Mouse (Mus musculus): ENCODE measurements around the gene Mthfd1. TPM values are rescaled to one million over a fixed set of nuclear protein-coding genes. Genes with fewer than 3 reads are reported as not detected.

Gene Mthfd1
- polyA plus RNA-seq, 1 experiment from 2014 or later: 76.6 TPM

DNA sequence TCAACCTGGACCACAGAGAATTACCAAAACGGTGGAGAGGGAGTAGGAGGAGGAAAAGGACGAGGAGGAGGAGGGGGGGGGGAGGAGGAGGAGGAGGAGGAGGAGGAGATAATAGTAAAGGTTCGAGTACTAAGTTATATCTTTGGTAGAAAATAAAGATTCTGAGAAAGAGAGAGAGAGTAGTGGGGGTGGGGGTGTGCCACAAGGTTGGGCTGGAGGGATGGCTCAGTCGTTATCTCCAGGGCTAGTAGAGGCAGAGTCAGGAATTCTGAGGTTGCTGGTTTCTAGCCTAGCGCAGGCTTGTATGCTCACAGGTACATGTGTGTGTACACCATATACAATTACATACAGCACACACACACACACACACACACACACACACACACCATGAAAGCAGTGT lies 13.3 kb upstream of the Mthfd1 start:
- Histone ChIP-seq H3K9me3 (no peaks in the 10 kb centered on the region), H3K4me2 (replicated peaks) (no peak overlapping the region), H3K27me3 (no peaks in the 10 kb centered on the region), H3K9ac (no peak overlapping the region), H3K4me3 (no peak overlapping the region), H3K36me3 (no peaks in the 10 kb centered on the region), H3K4me1 (no peaks in the 10 kb centered on the region), H3K27ac (no peak overlapping the region)
- no peak for ATAC-seq (ENCODE audit: insufficient number of reproducible peaks, insufficient read depth, low FRiP score, low TSS enrichment)
- 62% methylated on average over 5 of the region's 5 CpGs for WGBS

DNA sequence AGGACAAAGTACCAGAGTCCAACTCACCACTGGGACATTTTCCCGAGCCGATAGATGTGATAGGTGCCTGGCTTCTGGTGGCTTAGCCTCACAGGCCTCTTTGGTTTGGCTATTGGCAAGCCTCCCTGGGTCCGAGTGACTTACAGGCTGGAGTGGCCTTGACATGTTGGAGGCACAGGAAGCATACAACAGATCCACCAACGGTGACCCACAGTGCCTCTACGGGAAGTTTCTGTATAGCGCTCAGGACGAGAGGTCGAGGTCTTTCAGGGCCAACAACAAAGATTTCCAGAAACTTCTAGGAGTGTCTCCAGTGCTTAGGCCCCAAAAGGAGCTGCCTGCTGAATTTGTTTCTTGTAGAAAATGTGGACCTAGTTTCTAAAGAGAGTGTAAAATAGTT lies 10.1 kb upstream of the Mthfd1 start:
- WGBS: 82% methylated on average over 8 of the region's 8 CpGs
- H3K4me3 ChIP-seq: no peak overlapping the region

DNA sequence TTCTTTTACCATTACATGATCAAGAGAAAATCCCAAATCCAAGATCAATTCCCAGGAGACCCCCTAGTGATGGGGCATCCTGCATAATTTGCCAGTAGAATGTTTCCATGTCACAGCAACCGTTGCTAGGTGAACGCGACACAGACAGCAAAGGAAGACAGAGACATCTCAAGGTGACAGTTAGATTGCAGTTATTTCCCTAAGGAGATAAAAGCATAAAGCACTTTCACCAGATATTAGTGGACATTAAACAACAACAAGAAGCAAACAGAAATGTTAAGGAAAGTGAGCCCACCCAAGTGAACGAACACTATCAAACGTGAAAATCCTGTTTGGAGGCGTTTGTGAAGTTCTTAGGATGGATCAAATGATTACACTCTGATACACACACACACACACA lies 8.5 kb upstream of the Mthfd1 start, which contains the start of gene Tex21:
Gene Tex21, minus strand, starts transcription at position 101 of the 400 bp plus-strand sequence.
- Histone ChIP-seq H3K9ac (no peak within 1 kb of the TSS), H3K4me2 (replicated peaks) (no peak within 1 kb of the TSS), H3K27ac (no peak within 1 kb of the TSS), H3K36me3 (no peaks in the 10 kb centered on the region), H3K9me3 (no peaks in the 10 kb centered on the region), H3K4me1 (no peaks in the 10 kb centered on the region), H3K4me3 (no peak within 1 kb of the TSS), H3K27me3 (no peaks in the 10 kb centered on the region)
- ATAC-seq (ENCODE audit: insufficient number of reproducible peaks, insufficient read depth, low FRiP score, low TSS enrichment): no peak
- 82% methylated on average over 6 of the region's 6 CpGs for WGBS

More for the DNA sequence above, 10.1 kb upstream of the Mthfd1 start:
- no peak for ATAC-seq (ENCODE audit: insufficient number of reproducible peaks, insufficient read depth, low FRiP score, low TSS enrichment)
- H3K4me1 ChIP-seq: no peaks in the 10 kb centered on the region
- no peaks in the 10 kb centered on the region for H3K36me3 ChIP-seq
- no peak overlapping the region for H3K9ac ChIP-seq
- H3K27ac ChIP-seq: no peak overlapping the region
- no peak overlapping the region for H3K4me2 ChIP-seq (replicated peaks)
- H3K27me3 ChIP-seq: no peaks in the 10 kb centered on the region
- no peaks in the 10 kb centered on the region for H3K9me3 ChIP-seq

DNA sequence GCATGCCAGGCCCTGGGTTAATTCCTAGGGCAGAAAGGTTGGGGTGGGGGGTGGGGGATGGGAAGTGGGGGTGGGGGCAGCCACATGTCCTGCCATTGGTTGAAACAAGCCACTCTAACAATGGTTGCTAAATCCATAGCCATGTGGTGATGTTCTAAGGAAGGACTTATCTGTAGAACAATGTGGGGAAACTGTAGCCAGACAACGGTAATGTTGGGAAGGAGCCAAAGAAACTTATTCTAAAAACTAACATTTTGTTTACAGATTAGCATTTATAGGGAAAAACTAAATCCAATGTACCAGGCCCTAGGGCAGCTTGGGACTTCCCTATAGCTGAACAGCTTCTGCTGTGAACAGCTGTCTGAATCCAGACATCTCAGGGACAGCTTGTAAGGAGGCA lies 2.0 kb upstream of the Mthfd1 start:
- H3K4me2 ChIP-seq (replicated peaks): no peak overlapping the region
- H3K36me3 ChIP-seq: no peaks in the 10 kb centered on the region
- 87% methylated on average over 1 of the region's 1 CpGs for WGBS
- no peak overlapping the region for H3K27ac ChIP-seq
- H3K9ac ChIP-seq: no peak overlapping the region
- no peak overlapping the region for H3K4me3 ChIP-seq
- no peaks in the 10 kb centered on the region for H3K27me3 ChIP-seq
- ATAC-seq (ENCODE audit: insufficient number of reproducible peaks, insufficient read depth, low FRiP score, low TSS enrichment): no peak
- peaks cover 6% of the 10 kb centered on the region; the same call in 1 of the 2 replicates for H3K4me1 ChIP-seq
- no peaks in the 10 kb centered on the region for H3K9me3 ChIP-seq

DNA sequence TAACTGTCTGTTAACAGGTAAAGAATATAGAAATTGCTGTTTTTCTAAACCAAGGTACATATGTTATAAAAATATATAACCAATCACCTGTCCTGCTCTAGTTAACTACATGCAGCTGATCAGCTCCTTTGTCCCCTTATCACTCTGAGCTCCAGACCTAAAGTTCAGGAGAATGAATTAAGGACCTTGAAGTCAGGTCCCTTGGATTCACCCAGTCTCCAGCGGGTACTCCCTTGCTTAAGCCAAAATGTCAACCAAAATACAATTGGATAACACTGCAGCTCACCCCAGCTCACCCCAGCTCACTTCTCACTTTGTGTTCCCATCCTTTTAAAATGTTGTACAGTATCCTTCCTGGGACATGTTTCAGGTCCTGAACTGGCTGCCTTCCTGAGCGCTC lies 1.5 kb upstream of the Mthfd1 start:
- Histone ChIP-seq H3K27ac (no peak overlapping the region), H3K27me3 (no peaks in the 10 kb centered on the region), H3K4me2 (replicated peaks) (no peak overlapping the region), H3K4me3 (no peak overlapping the region), H3K9me3 (no peaks in the 10 kb centered on the region), H3K36me3 (no peaks in the 10 kb centered on the region), H3K4me1 (peaks cover 6% of the 10 kb centered on the region; the same call in 1 of the 2 replicates), H3K9ac (no peak overlapping the region)
- ATAC-seq (ENCODE audit: insufficient number of reproducible peaks, insufficient read depth, low FRiP score, low TSS enrichment): no peak
- WGBS: 85% methylated on average over 2 of the region's 2 CpGs

DNA sequence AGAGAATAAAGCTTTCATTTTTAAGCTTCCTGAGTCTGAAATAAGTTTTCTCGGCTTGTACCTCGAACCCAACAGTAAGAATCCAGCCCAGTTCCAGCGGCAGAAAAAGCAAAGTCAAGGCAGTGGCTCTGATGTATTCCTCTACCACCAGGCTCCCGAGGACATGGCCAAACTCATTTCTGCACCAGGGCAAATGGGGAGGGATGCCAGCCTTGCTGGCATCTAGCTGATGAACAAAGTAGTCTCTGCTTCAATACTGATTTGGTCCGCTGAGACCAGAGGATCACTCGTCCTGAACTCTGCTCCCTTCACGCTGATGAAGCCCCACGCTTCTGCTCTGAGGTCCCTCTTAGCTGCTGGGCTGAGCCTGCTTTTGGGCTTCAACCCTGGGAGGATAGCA lies 1.1 kb upstream of the Mthfd1 start:
- Histone ChIP-seq H3K27me3 (no peaks in the 10 kb centered on the region), H3K9ac (no peak overlapping the region), H3K4me2 (replicated peaks) (no peak overlapping the region), H3K36me3 (no peaks in the 10 kb centered on the region), H3K27ac (no peak overlapping the region), H3K4me1 (peaks cover 6% of the 10 kb centered on the region; the same call in 1 of the 2 replicates), H3K9me3 (no peaks in the 10 kb centered on the region), H3K4me3 (no peak overlapping the region)
- 81% methylated on average over 8 of the region's 8 CpGs for WGBS
- ATAC-seq (ENCODE audit: insufficient number of reproducible peaks, insufficient read depth, low FRiP score, low TSS enrichment): no peak

GRCm38 (mm10) chr12:76255499-76255875 lies 389 bp downstream of the Mthfd1 start:
- H3K27ac ChIP-seq: peak overlapping the region; percentile 55
- H3K9me3 ChIP-seq: no peaks in the 10 kb centered on the region
- ATAC-seq (ENCODE audit: insufficient number of reproducible peaks, insufficient read depth, low FRiP score, low TSS enrichment): peak; percentile 24
- no peaks in the 10 kb centered on the region for H3K27me3 ChIP-seq
- WGBS: under 1% methylated on average over 11 of the region's 11 CpGs
- H3K4me1 ChIP-seq: peaks cover 6% of the 10 kb centered on the region; the same call in 1 of the 2 replicates
- H3K4me3 ChIP-seq: peak overlapping the region; percentile 49
- peak overlapping the region; percentile 83 for H3K4me2 ChIP-seq (replicated peaks)
- H3K36me3 ChIP-seq: no peaks in the 10 kb centered on the region
- peak overlapping the region; percentile 67 for H3K9ac ChIP-seq

DNA sequence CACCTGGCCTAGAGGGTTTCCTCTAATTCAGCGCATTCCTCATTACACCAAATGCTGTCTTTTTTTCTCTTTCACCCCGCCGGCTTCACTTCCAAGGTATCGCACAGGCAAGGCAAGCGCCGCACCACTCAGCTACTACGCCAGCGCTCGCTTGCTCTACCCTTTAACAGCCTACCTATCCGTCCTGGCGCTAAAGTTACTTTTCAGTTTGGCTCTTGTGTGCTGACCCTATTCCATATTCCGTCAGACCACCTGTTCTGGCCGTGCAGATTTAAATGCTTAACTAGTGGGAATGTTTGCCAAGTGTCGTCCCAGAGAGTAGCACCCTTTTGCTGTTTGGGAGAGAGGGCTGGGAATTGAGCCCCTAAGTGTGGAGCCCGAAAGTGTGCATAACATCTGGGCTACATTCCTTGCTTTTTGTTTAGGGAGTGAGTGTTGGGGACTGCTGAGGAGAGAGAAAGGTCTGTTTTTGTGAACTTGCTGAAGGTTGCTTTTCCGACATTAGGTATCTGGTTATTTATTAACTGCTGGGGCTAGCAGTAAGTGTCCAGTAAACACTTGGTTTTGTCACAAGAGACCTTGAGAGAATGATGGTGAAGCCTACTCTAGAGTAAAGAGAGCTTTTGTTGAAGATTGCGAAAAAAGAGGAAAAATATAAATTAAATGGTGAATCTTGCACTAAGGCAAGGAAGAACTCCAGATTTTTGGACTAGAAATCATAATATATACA lies 1.2 kb downstream of the Mthfd1 start:
- Histone ChIP-seq H3K27me3 (no peaks in the 10 kb centered on the region), H3K4me1 (peaks cover 6% of the 10 kb centered on the region; the same call in 1 of the 2 replicates), H3K4me3 (peak overlapping the region; percentile 49), H3K4me2 (replicated peaks) (peak overlapping the region; percentile 83), H3K9me3 (no peaks in the 10 kb centered on the region), H3K27ac (no peak overlapping the region), H3K9ac (peak overlapping the region; percentile 67), H3K36me3 (no peaks in the 10 kb centered on the region)
- 6% methylated on average over 17 of the region's 17 CpGs for WGBS
- no peak for ATAC-seq (ENCODE audit: insufficient number of reproducible peaks, insufficient read depth, low FRiP score, low TSS enrichment)

DNA sequence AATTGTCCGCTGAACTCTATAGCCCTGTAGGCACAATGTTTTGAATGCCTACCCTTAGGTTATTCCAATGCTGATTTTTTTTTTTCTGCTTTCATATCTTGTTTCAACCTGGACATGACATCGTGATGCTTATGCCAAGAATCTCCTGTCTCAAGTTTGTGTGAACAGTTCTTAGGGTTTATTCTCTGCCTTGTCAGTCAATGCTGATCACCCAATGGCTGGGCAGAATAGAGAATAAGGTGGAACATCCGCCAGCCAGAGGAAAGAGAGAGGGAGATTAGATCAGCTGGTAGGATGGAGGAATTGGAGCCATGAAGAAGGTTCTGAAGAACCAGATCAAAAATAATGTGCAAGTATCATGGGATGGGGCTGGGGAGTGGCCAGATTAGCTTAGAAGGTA lies 5.6 kb downstream of the Mthfd1 start:
- no peak for ATAC-seq (ENCODE audit: insufficient number of reproducible peaks, insufficient read depth, low FRiP score, low TSS enrichment)
- no peaks in the 10 kb centered on the region for H3K36me3 ChIP-seq
- H3K27me3 ChIP-seq: no peaks in the 10 kb centered on the region
- no peak overlapping the region for H3K4me3 ChIP-seq
- no peaks in the 10 kb centered on the region for H3K9me3 ChIP-seq
- 82% methylated on average over 3 of the region's 3 CpGs for WGBS
- no peak overlapping the region for H3K4me2 ChIP-seq (replicated peaks)
- H3K9ac ChIP-seq: no peak overlapping the region
- no peak overlapping the region for H3K27ac ChIP-seq
- H3K4me1 ChIP-seq: peaks cover 6% of the 10 kb centered on the region; the same call in 1 of the 2 replicates

DNA sequence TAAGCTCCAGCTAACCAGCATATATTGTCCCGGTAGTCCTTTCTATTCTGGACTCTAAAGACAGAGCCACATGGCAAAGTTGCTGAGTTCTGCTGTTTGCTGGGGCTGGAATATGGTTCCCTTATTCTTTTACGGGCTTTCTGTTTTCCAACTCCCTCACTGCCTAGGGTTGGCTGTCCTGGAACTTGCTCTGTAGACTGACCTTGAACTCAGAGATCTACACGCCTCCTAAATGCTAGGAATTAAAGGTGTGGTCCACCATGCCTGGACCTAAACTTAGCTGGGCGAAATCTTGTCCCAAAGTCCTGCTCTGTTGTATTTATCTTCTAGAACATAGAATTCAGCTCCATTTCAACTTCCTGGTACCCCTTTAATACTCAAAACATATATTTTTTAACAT lies 6.5 kb downstream of the Mthfd1 start:
- Histone ChIP-seq H3K27me3 (no peaks in the 10 kb centered on the region), H3K4me3 (no peak overlapping the region), H3K36me3 (no peaks in the 10 kb centered on the region), H3K4me2 (replicated peaks) (no peak overlapping the region), H3K9me3 (no peaks in the 10 kb centered on the region), H3K9ac (no peak overlapping the region), H3K4me1 (no peaks in the 10 kb centered on the region; the same call in 1 of the 2 replicates), H3K27ac (no peak overlapping the region)
- WGBS: 93% methylated on average over 4 of the region's 4 CpGs
- no peak for ATAC-seq (ENCODE audit: insufficient number of reproducible peaks, insufficient read depth, low FRiP score, low TSS enrichment)

DNA sequence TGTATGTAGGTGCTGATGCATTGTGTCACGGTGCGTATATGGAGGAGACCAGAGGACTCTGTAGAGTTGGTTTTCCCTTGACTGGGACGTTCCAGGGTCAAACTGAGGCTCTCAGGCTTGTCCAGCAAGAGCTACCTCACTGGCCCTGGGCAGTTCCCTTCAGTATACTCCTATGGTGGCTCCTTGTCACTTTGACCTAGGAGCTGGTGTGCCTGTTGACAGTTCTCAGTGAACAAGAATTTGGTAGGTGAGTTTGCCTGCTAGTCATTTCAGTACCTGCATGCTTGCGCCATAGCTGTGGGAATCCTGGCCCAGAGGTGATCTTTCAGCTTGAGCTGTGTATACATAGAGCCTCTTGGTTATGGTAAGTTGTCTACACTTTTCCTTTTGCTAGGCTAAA lies 7.8 kb downstream of the Mthfd1 start:
- ATAC-seq (ENCODE audit: insufficient number of reproducible peaks, insufficient read depth, low FRiP score, low TSS enrichment): no peak
- WGBS: 94% methylated on average over 4 of the region's 4 CpGs

GRCm38 (mm10) chr12:76263876-76264275 lies 8.8 kb downstream of the Mthfd1 start:
- no peak for ATAC-seq (ENCODE audit: insufficient number of reproducible peaks, insufficient read depth, low FRiP score, low TSS enrichment)
- Histone ChIP-seq H3K4me3 (no peak overlapping the region), H3K4me2 (replicated peaks) (no peak overlapping the region), H3K9me3 (no peaks in the 10 kb centered on the region), H3K4me1 (no peaks in the 10 kb centered on the region), H3K36me3 (no peaks in the 10 kb centered on the region), H3K27me3 (no peaks in the 10 kb centered on the region), H3K9ac (no peak overlapping the region), H3K27ac (no peak overlapping the region)
- WGBS: 53% methylated on average over 1 of the region's 1 CpGs

More for the DNA sequence above, 7.8 kb downstream of the Mthfd1 start:
- no peak overlapping the region for H3K27ac ChIP-seq
- no peaks in the 10 kb centered on the region for H3K36me3 ChIP-seq
- no peak overlapping the region for H3K4me3 ChIP-seq
- H3K9me3 ChIP-seq: no peaks in the 10 kb centered on the region
- H3K4me2 ChIP-seq (replicated peaks): no peak overlapping the region
- no peak overlapping the region for H3K9ac ChIP-seq
- no peaks in the 10 kb centered on the region for H3K27me3 ChIP-seq
- no peaks in the 10 kb centered on the region for H3K4me1 ChIP-seq

All from embryonic facial prominence, embryonic 12.5 days (tissue).